Mouse (Mus musculus): ENCODE measurements around the gene Fbxw10. TPM values are rescaled to one million over a fixed set of nuclear protein-coding genes. Genes with fewer than 3 reads are reported as not detected.

The Fbxw10 gene
- polyA plus RNA-seq (2021; fragmentation: Nextera tagmentation), result 0.17 and 0.18 TPM in 2 replicates
- long read RNA-seq, experiment 1, partial matches to known transcripts, result 0 of 1 reads
- long read RNA-seq, experiment 1, other reads (novel, unspliced or antisense), result 0 of 1 reads
- long read RNA-seq, experiment 2, result 0 reads

GRCm38 (mm10) chr11:62846961-62847654, at the start of gene Fbxw10:
TSS of gene Fbxw10 (plus strand) at chr11:62847069.

GRCm38 (mm10) chr11:62820059-62820541, 26.8 kb upstream of the Fbxw10 start, which contains the start of gene Trim16:
TSS of gene Trim16 (plus strand) at chr11:62820231.

GRCm38 (mm10) chr11:62879220-62880048, 32.6 kb downstream of the Fbxw10 start, which contains the start of gene Tvp23b:
TSS of gene Tvp23b (plus strand) at chr11:62879455.

Other genes starting within 250 kb of the Fbxw10 start
- 5.9 and 8.5 TPM in 2 replicates for gene Lrrc75a, start 198.5 kb upstream of the Fbxw10 start, polyA plus RNA-seq (2021; fragmentation: Nextera tagmentation)
- gene Mmgt2, start 198.4 kb upstream of the Fbxw10 start, polyA plus RNA-seq (2021; fragmentation: Nextera tagmentation), result 50.6 and 57.4 TPM in 2 replicates
- 4.4 and 4.5 TPM in 2 replicates for gene Zfp287, start 115.2 kb upstream of the Fbxw10 start, polyA plus RNA-seq (2021; fragmentation: Nextera tagmentation)
- not detected in 2 replicates for gene Gm10428, start 94.0 kb upstream of the Fbxw10 start, polyA plus RNA-seq (2021; fragmentation: Nextera tagmentation)
- 11.4 and 17.0 TPM in 2 replicates for gene Zfp286, start 57.6 kb upstream of the Fbxw10 start, polyA plus RNA-seq (2021; fragmentation: Nextera tagmentation)
- 0.64 and 0.79 TPM in 2 replicates for gene Trim16, start 26.8 kb upstream of the Fbxw10 start, polyA plus RNA-seq (2021; fragmentation: Nextera tagmentation)
- 50.1 and 52.4 TPM in 2 replicates for gene Tvp23b, start 32.4 kb downstream of the Fbxw10 start, polyA plus RNA-seq (2021; fragmentation: Nextera tagmentation)
- not detected in 2 replicates for gene Cdrt4, start 104.1 kb downstream of the Fbxw10 start, polyA plus RNA-seq (2021; fragmentation: Nextera tagmentation)
- not detected in 2 replicates for gene Tekt3, start 214.6 kb downstream of the Fbxw10 start, polyA plus RNA-seq (2021; fragmentation: Nextera tagmentation)

Data from left cerebral cortex, adult 6 months (tissue).